Mouse (Mus musculus) liver, adult 2 months (tissue): ENCODE results near the gene Fjx1. TPM values are rescaled to one million over a fixed set of nuclear protein-coding genes. Genes with fewer than 3 reads are reported as not detected.

Experiments
- DNase-seq: peaks from one replicate; pipeline ENCODE4 v3.0.0-alpha.2; 2011; ENCODE audit warnings: low read depth, low spot score; ENCODE audit errors: extremely low read depth
- H3K27ac ChIP-seq: fragments of 200-500 bp; replicated peaks from 2 replicates; pipeline ENCODE4 v1.5.1; 2012; ENCODE audit warnings: low read depth, mild to moderate bottlenecking, control low read depth, inconsistent platforms, low read length; ENCODE audit not compliant: insufficient read depth
- H3K27me3 ChIP-seq: fragments of 200-500 bp; 2 replicates; pipeline ENCODE4 v1.6.1; 2012; ENCODE audit warnings: mild to moderate bottlenecking, moderate library complexity, low read length, inconsistent platforms; ENCODE audit not compliant: control insufficient read depth, insufficient read depth
- H3K36me3 ChIP-seq: fragments of 200-500 bp; 2 replicates; pipeline ENCODE4 v1.6.1; 2012; ENCODE audit warnings: low read length, inconsistent platforms; ENCODE audit not compliant: control insufficient read depth, insufficient read depth
- H3K4me1 ChIP-seq: fragments of 200-500 bp; 2 replicates; pipeline ENCODE4 v1.6.1; 2011; ENCODE audit warnings: low read length; ENCODE audit not compliant: control insufficient read depth, insufficient read depth
- H3K4me3 ChIP-seq: fragments of 200-500 bp; 2 replicates; pipeline ENCODE4 v1.5.1; 2011; ENCODE audit warnings: low read depth, mild to moderate bottlenecking, control low read depth, low read length, moderate library complexity; ENCODE audit not compliant: insufficient read depth
- H3K79me2 ChIP-seq: fragments of 200-500 bp; 2 replicates; pipeline ENCODE4 v1.6.1; 2012; ENCODE audit warnings: inconsistent platforms, mild to moderate bottlenecking, low read length, moderate library complexity; ENCODE audit not compliant: control insufficient read depth, insufficient read depth
- H3K9ac ChIP-seq: fragments of 200-500 bp; 2 replicates; pipeline ENCODE4 v1.6.1; 2012; ENCODE audit warnings: low read depth, mild to moderate bottlenecking, control low read depth, inconsistent platforms, low read length
- CTCF ChIP-seq: fragments of 200-500 bp; IDR thresholded peaks from 2 replicates; pipeline ENCODE4 v1.5.1; 2011; ENCODE audit warnings: low read depth, low read length, control low read depth
- POLR2A ChIP-seq: fragments of 200-500 bp; IDR thresholded peaks from 2 replicates; pipeline ENCODE4 v1.6.1; 2011; ENCODE audit warnings: low read length, control low read depth; ENCODE audit not compliant: insufficient read depth; ENCODE audit errors: extremely low read depth
- WGBS: fragments of 180-500 bp; shearing (Covaris S2); methylation state at CpG from one replicate; pipeline ENCODE4 v1.1.7; 2018; 5-methylcytosine and 5-hydroxymethylcytosine counted together
- polyA plus RNA-seq: library from polyadenylated mRNA; depleted of rRNA; stranded (reverse); fragments of >200 nt; gene quantifications from 2 replicates; pipeline ENCODE4 v1.2.3, GENCODE M21; 2012; rRNA removed
- total RNA-seq: library from RNA; depleted of rRNA; stranded (reverse); fragments of >200 nt; gene quantifications from 2 replicates; pipeline ENCODE4 v1.2.3, GENCODE M21; 2014; rRNA removed

Fjx1 gene
- total RNA-seq = not detected in 2 replicates
- 0.04 TPM in 1 of 2 replicates, not detected in the other for polyA plus RNA-seq

DNA sequence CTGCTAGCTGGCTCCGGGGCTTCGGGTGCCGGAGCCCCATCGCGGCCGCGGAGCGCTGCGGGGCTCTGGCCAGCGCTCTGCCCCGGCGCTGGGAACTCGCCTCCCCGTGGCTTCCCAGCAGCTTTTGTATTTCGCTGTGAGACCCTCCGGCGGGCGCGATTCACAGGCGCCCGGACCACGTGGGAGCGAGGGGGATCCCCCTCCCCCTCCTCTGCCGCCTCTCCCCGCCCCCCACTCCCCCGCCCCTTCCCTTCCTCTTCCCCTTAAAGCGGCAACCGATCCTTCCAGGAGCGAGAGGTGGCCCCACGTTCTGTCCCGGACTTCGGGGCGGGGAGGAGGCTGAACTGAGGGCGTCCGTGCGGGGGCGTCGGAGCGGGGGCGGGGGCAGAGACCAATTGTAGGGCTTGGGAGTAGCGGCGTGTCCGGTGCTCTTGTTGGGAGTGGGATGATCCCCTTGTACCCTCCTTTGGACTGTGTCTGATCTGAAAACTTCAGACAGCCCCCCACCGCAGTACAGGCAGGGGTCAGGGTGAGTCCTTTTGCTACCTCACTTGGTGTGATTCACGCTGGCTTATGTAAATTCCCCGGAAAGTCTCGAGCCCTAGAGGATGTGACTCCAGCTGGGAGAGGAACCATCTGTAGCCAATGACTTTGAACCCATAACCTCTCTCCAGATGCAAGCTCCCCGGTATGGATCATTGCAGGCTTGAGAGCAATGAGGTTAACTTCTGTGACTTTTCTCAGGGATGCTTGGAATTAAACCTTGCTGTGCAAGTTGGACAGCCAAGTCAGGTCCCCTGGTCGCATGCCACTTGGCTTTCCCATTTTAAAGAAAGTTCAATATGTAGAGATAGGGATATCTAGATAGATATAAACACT, at the start of gene Fjx1:
Gene Fjx1 (minus strand): TSS at position 829 of the 879 bp plus-strand sequence.
- Histone ChIP-seq H3K9ac (peak within 1 kb of the TSS; percentile 45; the same call in 1 of the 2 replicates), H3K27ac (no peak within 1 kb of the TSS)

DNA sequence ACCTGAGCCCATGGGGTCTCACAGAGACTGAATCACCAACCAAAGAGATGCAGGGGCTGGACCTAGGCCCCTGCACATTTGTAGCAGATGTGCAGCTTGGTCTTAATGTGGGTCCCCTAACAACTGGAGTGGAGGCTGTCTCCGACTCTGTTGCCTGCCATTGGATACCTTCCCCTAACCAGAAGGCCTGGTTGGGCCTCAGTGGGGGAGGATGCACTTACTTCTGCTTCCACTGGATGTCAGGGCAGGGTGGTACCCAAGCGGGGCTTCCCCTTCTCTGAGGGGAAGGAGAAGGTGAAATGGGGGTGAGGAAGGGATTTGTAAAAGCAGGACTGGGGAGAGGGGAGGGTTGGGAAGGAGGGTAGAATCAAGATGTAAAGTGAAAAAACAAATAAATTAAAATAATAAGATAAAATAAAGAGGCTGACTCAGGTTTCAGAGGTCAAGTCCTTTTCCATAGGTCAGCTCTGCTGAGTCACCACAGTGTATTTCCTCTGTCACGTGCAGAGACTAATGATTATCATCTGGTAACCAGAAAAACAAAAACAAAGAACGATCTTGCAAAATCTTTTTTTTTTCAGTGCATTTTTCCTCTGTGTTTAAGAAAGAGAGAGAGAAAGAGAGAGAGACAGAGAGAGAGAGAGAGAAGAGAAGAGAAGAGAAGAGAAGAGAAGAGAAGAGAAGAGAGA, 47.8 kb upstream of the Fjx1 start:
- peak; percentile 1 for DNase-seq
- no peak for TF ChIP-seq POLR2A
- no peak for TF ChIP-seq CTCF
- WGBS = 56% methylated on average over 4 of the region's 4 CpGs

More for the DNA sequence above, at the start of gene Fjx1:
- peak within 1 kb of the TSS; percentile 21; the same call in 1 of the 2 replicates for H3K4me3 ChIP-seq
- WGBS = 3% methylated on average over 46 of the region's 49 CpGs
- H3K4me1 ChIP-seq = peaks cover 6% of the 10 kb centered on the region
- DNase-seq = no peak
- H3K36me3 ChIP-seq = no peaks in the 10 kb centered on the region
- no peak for TF ChIP-seq POLR2A
- TF ChIP-seq CTCF = no peak
- peaks cover 21% of the 10 kb centered on the region for H3K27me3 ChIP-seq
- H3K79me2 ChIP-seq = no peaks in the 10 kb centered on the region

DNA sequence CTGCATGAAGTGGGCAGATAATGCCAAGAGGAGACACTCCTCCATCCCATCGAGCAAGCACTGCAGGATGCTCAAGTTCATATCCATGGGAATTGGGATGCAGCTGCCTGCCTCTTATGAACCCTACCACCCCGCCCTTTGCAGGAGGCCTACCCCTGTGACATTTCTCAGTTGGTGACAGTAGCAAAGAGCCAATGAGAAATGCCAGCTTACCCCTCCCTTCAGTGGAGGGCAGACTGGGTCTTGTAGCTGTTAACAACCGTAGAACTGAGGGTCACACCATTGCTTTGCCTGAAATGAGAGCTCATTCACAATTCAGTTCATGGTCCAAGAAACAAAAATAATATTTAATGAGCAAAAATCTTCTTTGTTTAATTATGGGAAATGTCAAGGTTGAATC, 28.4 kb upstream of the Fjx1 start:
- Histone ChIP-seq H3K79me2 (no peaks in the 10 kb centered on the region), H3K9ac (no peak overlapping the region), H3K27ac (no peak overlapping the region), H3K36me3 (no peaks in the 10 kb centered on the region), H3K4me1 (no peaks in the 10 kb centered on the region), H3K27me3 (no peaks in the 10 kb centered on the region), H3K4me3 (no peak overlapping the region)
- 79% methylated on average over 3 of the region's 3 CpGs for WGBS
- no peak for TF ChIP-seq CTCF
- TF ChIP-seq POLR2A = no peak
- no peak for DNase-seq

More for the DNA sequence above, 47.8 kb upstream of the Fjx1 start:
- Histone ChIP-seq H3K27ac (no peak overlapping the region), H3K4me1 (no peaks in the 10 kb centered on the region), H3K27me3 (no peaks in the 10 kb centered on the region), H3K9ac (no peak overlapping the region), H3K36me3 (no peaks in the 10 kb centered on the region), H3K4me3 (no peak overlapping the region), H3K79me2 (no peaks in the 10 kb centered on the region)

DNA sequence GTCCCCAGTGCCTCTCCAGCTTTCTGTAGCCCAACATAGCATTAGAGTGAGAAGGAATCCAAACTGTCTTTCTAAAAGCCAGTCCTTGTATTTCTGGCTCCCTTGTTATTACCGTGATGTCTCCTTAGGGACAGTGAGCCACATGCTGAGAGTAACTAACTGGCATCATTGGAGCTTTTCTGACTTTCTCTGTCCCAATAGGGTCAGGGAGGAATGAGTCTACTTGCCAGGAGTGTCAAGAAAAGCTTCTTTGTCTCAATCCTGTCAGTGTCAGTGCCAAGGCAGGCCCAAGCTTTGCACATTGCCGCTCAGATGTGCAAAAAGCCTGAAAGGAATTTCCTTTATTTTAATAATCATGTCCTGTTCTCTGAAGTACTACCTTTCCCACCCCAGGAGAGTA, 23.8 kb upstream of the Fjx1 start:
- no peak for DNase-seq
- Histone ChIP-seq H3K27me3 (no peaks in the 10 kb centered on the region), H3K27ac (no peak overlapping the region), H3K9ac (no peak overlapping the region), H3K4me1 (no peaks in the 10 kb centered on the region), H3K36me3 (no peaks in the 10 kb centered on the region), H3K79me2 (no peaks in the 10 kb centered on the region), H3K4me3 (no peak overlapping the region)
- TF ChIP-seq POLR2A (no peak), CTCF (no peak)
- 90% methylated on average over 2 of the region's 2 CpGs for WGBS

DNA sequence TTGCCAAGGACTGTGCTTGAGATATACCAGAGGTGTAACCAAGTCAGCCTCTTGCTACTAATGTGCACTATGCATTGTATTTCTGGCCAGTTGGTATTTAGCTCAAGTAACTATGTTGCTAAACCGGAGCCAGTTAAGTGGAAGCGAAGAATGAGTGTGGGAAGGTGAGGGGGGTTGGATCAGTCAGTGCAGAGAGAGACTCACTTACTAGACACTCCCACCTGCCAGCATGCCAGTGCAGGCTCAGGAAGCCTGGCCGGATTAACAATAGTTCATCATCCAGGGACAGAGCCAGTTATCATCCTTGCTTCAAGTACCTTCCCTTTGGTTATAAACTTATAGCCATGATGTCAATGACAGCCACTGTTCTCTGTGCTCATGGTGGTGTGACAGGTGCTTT, 16.3 kb upstream of the Fjx1 start:
- DNase-seq = no peak
- TF ChIP-seq CTCF = no peak
- H3K79me2 ChIP-seq = no peaks in the 10 kb centered on the region
- H3K4me1 ChIP-seq = no peaks in the 10 kb centered on the region
- 87% methylated on average over 3 of the region's 3 CpGs for whole genome bisulfite sequencing
- no peak overlapping the region for H3K9ac ChIP-seq
- H3K27ac ChIP-seq = no peak overlapping the region
- no peaks in the 10 kb centered on the region for H3K27me3 ChIP-seq
- no peak overlapping the region for H3K4me3 ChIP-seq
- no peaks in the 10 kb centered on the region for H3K36me3 ChIP-seq
